Mouse (Mus musculus) olfactory bulb, adult 2 months (tissue): ENCODE measurements around the gene Ankrd13d. TPM values are rescaled to one million over a fixed set of nuclear protein-coding genes. Genes with fewer than 3 reads are reported as not detected.

ENCODE experiments used
- H3K27ac ChIP-seq: fragments of 200-500 bp; 2 replicates; pipeline ENCODE4 v1.5.1; 2012; ENCODE audit warnings: low read depth, low read length; ENCODE audit not compliant: insufficient read depth
- H3K4me1 ChIP-seq: fragments of 200-500 bp; 2 replicates; pipeline ENCODE4 v1.6.1; 2012; ENCODE audit warnings: low read length; ENCODE audit not compliant: control insufficient read depth, insufficient read depth
- H3K4me3 ChIP-seq: fragments of 200-500 bp; 2 replicates; pipeline ENCODE4 v1.5.1; 2012; ENCODE audit warnings: mild to moderate bottlenecking, low read depth, low read length, moderate library complexity; ENCODE audit not compliant: insufficient read depth
- CTCF ChIP-seq: fragments of 200-500 bp; IDR thresholded peaks from 2 replicates; pipeline ENCODE4 v1.5.1; 2012; ENCODE audit warnings: low read depth, mild to moderate bottlenecking, low read length, moderate library complexity; ENCODE audit not compliant: insufficient read depth
- POLR2A ChIP-seq: fragments of 200-500 bp; IDR thresholded peaks from 2 replicates; pipeline ENCODE4 v1.6.1; 2012; ENCODE audit warnings: mild to moderate bottlenecking, low read depth, low read length, moderate library complexity; ENCODE audit not compliant: insufficient read depth
- WGBS: fragments of 180-500 bp; shearing (Covaris S2); methylation state at CpG from one replicate; pipeline ENCODE4 v1.1.7; 2018; 5-methylcytosine and 5-hydroxymethylcytosine counted together
- polyA plus RNA-seq: library from polyadenylated mRNA; stranded (reverse); fragments of >200 nt; gene quantifications from 2 replicates; pipeline ENCODE4 v1.2.4, GENCODE M21; 2012; ENCODE audit warnings: low replicate concordance; ENCODE audit not compliant: missing spikeins, insufficient read depth, insufficient read length

The Ankrd13d gene
- polyA plus RNA-seq, 1 experiment, result not detected

- WGBS, result 69% methylated on average over 4 of the region's 4 CpGs
- Histone ChIP-seq H3K4me3 (no peak overlapping the region), H3K4me1 (peaks cover 4% of the 10 kb centered on the region), H3K27ac (no peak overlapping the region)
- TF ChIP-seq POLR2A, result no peak
- no peak for TF ChIP-seq CTCF
Observed at GRCm38 (mm10) chr19:4319272-4319671, 36.3 kb upstream of the Ankrd13d start.

- TF ChIP-seq CTCF (no peak), POLR2A (no peak)
- no peak overlapping the region for H3K27ac ChIP-seq
- peaks cover 4% of the 10 kb centered on the region for H3K4me1 ChIP-seq
- WGBS, result 64% methylated on average over 3 of the region's 3 CpGs
- no peak overlapping the region for H3K4me3 ChIP-seq
Observed at GRCm38 (mm10) chr19:4317181-4317580, 34.2 kb upstream of the Ankrd13d start.

GRCm38 (mm10) chr19:4315223-4315944 lies 32.4 kb upstream of the Ankrd13d start:
- no peak for TF ChIP-seq POLR2A
- no peak for TF ChIP-seq CTCF
- H3K4me1 ChIP-seq, result peaks cover 4% of the 10 kb centered on the region
- 0 out of 2 replicates have a peak overlapping the region, but pooled peaks have one; percentile 21 for H3K27ac ChIP-seq
- 53% methylated on average over 6 of the region's 6 CpGs for WGBS
- no peak overlapping the region for H3K4me3 ChIP-seq

- TF ChIP-seq CTCF (no peak), POLR2A (no peak)
- H3K27ac ChIP-seq, result no peak overlapping the region
- H3K4me3 ChIP-seq, result no peak overlapping the region
- H3K4me1 ChIP-seq, result peaks cover 4% of the 10 kb centered on the region
Observed at GRCm38 (mm10) chr19:4309776-4310185, 26.8 kb upstream of the Ankrd13d start.

GRCm38 (mm10) chr19:4309302-4309701 lies 26.4 kb upstream of the Ankrd13d start:
- no peak for TF ChIP-seq POLR2A
- no peak for TF ChIP-seq CTCF
- Histone ChIP-seq H3K4me3 (no peak overlapping the region), H3K4me1 (peaks cover 8% of the 10 kb centered on the region), H3K27ac (no peak overlapping the region)
- 96% methylated on average over 4 of the region's 4 CpGs for WGBS

- WGBS, result 17% methylated on average over 46 of the region's 46 CpGs
- Histone ChIP-seq H3K4me3 (peak within 1 kb of the TSS; percentile 94), H3K4me1 (peaks cover 37% of the 10 kb centered on the region), H3K27ac (peak within 1 kb of the TSS; percentile 14)
- TF ChIP-seq CTCF (peak; percentile 82), POLR2A (no peak)
Observed at GRCm38 (mm10) chr19:4306190-4306577, 23.2 kb upstream of the Ankrd13d start, which contains the start of gene Grk2. TSS of gene Grk2 (minus strand) at chr19:4306222.

- Histone ChIP-seq H3K27ac (peak overlapping the region; percentile 14), H3K4me3 (peak overlapping the region; percentile 94), H3K4me1 (peaks cover 42% of the 10 kb centered on the region)
- TF ChIP-seq CTCF (no peak), POLR2A (no peak)
- WGBS, result 4% methylated on average over 68 of the region's 68 CpGs
Observed at GRCm38 (mm10) chr19:4305491-4306189, 22.7 kb upstream of the Ankrd13d start.

- Histone ChIP-seq H3K4me1 (peaks cover 50% of the 10 kb centered on the region), H3K27ac (no peak overlapping the region), H3K4me3 (peak overlapping the region; percentile 27)
- 44% methylated on average over 4 of the region's 4 CpGs for WGBS
- TF ChIP-seq CTCF, result no peak
- no peak for TF ChIP-seq POLR2A
Observed at GRCm38 (mm10) chr19:4304871-4305321, 22.0 kb upstream of the Ankrd13d start.

- no peak overlapping the region for H3K27ac ChIP-seq
Observed at GRCm38 (mm10) chr19:4304251-4304821, 21.4 kb upstream of the Ankrd13d start.

More at GRCm38 (mm10) chr19:4304251-4304821, 21.4 kb upstream of the Ankrd13d start:
- TF ChIP-seq POLR2A (no peak), CTCF (no peak)
- 65% methylated on average over 5 of the region's 5 CpGs for WGBS
- Histone ChIP-seq H3K4me3 (peak overlapping the region; percentile 6), H3K4me1 (peaks cover 53% of the 10 kb centered on the region)
